Mouse (Mus musculus) limb, embryonic 10.5 days (tissue): ENCODE measurements at regions not wholly inside any gene's neighbourhood (a gene's known extent, or its start where the extent isn't known, plus 50 kb on each side); places are given as distances from the start of the nearest gene placed in this dataset.

Experiments
- DNase-seq: peaks from one replicate; pipeline ENCODE4 v3.0.0-alpha.2; 2017; ENCODE audit warnings: low spot score
- H3K27ac ChIP-seq: fragments of 300-500 bp; sonication (generic); 2 replicates; pipeline ENCODE4 v1.5.1; 2016; ENCODE audit warnings: mild to moderate bottlenecking
- H3K27me3 ChIP-seq: fragments of 300-500 bp; sonication (generic); 2 replicates; pipeline ENCODE4 v1.6.1; 2016; ENCODE audit warnings: low read depth, mild to moderate bottlenecking; ENCODE audit not compliant: poor library complexity, severe bottlenecking
- H3K36me3 ChIP-seq: fragments of 300-500 bp; sonication (generic); 2 replicates; pipeline ENCODE4 v1.6.1; 2016; ENCODE audit warnings: mild to moderate bottlenecking, moderate library complexity
- H3K4me1 ChIP-seq: fragments of 300-500 bp; sonication (generic); 2 replicates; pipeline ENCODE4 v1.6.1; 2016
- H3K4me3 ChIP-seq: fragments of 300-500 bp; sonication (generic); 2 replicates; pipeline ENCODE4 v1.5.1; 2016; ENCODE audit warnings: mild to moderate bottlenecking, moderate library complexity
- H3K9me3 ChIP-seq: fragments of 300-500 bp; sonication (generic); replicated peaks from 2 replicates; pipeline ENCODE4 v1.6.1; 2016; ENCODE audit warnings: mild to moderate bottlenecking
- WGBS: fragments of 180-500 bp; shearing (Covaris S2); methylation state at CpG from one replicate; pipeline ENCODE4 v1.1.7; 2016; 5-methylcytosine and 5-hydroxymethylcytosine counted together

DNA sequence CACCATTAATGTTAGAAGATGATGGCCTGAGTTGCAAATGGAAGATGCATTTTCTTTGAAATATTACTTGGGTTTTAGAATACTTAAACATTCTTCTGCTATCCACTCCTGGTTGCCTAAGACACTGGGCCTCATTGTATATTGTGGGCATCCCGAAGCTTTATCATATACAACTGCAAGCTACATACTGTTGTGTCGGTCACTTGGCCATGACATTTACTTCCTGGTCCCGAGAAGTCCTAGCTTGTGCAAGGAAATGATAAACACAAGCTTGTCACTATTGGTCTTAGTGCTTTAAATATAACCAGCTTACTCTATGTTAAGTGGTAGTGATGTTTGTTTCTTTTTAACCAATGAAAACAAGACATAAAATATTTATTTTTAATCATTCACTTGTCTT, 122.4 kb upstream of the Rasa1 start:
- H3K9me3 ChIP-seq = no peaks in the 10 kb centered on the region
- no peaks in the 10 kb centered on the region for H3K4me1 ChIP-seq
- H3K27me3 ChIP-seq = no peaks in the 10 kb centered on the region
- H3K4me3 ChIP-seq = no peak overlapping the region
- WGBS = 94% methylated on average over 3 of the region's 3 CpGs
- H3K36me3 ChIP-seq = no peaks in the 10 kb centered on the region
- H3K27ac ChIP-seq = no peak overlapping the region
- no peak for DNase-seq

DNA sequence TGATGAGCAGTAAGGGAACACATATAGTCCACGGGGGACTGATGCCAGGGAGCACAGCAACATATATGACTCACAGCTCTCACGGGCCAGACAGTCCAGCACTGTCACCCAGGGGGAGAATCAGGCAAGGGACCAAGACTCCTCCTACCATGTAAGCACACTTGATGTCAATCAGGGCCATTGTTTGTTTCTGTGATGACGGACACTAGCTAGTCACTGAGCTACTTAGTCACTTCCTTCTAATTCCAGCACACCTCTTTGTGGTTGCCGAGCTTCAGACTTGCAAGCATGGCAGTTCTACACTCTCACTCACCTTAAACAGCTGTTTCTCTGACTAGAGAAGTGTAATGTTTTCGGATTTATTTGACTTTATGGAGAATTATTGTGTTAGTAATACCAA, 109.9 kb upstream of the Rasa1 start:
- H3K4me1 ChIP-seq = no peaks in the 10 kb centered on the region
- WGBS = 87% methylated on average over 5 of the region's 5 CpGs
- no peak overlapping the region for H3K27ac ChIP-seq
- H3K36me3 ChIP-seq = no peaks in the 10 kb centered on the region
- no peak for DNase-seq
- no peaks in the 10 kb centered on the region for H3K9me3 ChIP-seq
- no peak overlapping the region for H3K4me3 ChIP-seq
- H3K27me3 ChIP-seq = no peaks in the 10 kb centered on the region

DNA sequence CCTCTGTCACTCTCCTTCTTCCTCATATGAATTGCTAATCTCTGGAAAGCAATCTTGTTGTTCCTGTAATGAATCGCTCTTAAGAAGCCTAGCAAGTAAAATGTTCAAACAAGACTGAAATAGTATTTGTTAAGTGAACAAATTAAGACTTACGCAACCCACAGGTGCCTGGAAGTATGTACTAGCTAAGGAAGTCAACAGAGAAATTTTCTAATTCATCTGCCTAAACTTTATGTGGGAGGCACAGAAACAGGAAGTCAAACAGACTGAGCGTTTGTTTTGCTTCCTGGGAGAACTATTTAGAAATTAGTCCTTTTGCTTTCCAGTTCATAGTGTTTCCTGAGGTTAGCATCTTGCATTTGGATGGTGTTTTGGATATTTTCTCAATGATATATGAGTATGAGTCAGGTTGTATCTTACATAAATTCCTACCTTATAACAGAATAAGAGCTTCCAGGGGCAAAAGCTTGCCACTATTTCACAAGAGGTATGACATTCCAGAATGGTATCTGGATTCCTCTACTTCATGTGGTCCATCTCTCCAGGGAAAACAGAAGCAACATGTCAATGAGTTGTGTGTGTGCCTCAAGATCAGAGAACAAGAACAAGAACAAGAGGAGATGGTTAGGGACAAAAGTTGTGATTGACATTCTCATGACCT, 87.5 kb upstream of the Rasa1 start:
- Histone ChIP-seq H3K4me1 (no peaks in the 10 kb centered on the region), H3K9me3 (no peaks in the 10 kb centered on the region), H3K4me3 (no peak overlapping the region), H3K27ac (no peak overlapping the region), H3K27me3 (no peaks in the 10 kb centered on the region), H3K36me3 (no peaks in the 10 kb centered on the region)
- no peak for DNase-seq
- WGBS = 88% methylated on average over 3 of the region's 3 CpGs

DNA sequence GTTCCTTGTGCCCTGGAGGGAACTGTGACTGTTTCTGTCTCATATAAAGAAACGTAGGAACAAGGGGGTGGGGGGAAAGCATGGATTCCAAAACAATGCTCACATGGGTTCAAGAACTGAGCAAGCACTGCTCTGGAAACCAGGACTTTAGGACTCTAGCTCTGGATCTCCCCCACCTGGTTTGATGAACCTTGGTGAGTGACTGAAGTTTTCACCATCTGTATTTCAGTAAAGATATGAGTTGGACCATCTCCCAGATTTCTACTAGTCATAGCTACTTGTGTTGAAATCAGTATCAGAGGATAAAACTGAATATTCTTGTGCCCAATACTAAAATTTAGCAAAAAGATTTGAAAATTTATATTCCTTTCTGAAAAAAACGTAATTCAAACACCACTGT, 70.7 kb upstream of the Rasa1 start:
- H3K27me3 ChIP-seq = no peaks in the 10 kb centered on the region
- no peaks in the 10 kb centered on the region for H3K4me1 ChIP-seq
- no peaks in the 10 kb centered on the region for H3K36me3 ChIP-seq
- 74% methylated on average over 2 of the region's 2 CpGs for WGBS
- H3K4me3 ChIP-seq = no peak overlapping the region
- no peak overlapping the region for H3K27ac ChIP-seq
- no peak for DNase-seq
- no peaks in the 10 kb centered on the region for H3K9me3 ChIP-seq

DNA sequence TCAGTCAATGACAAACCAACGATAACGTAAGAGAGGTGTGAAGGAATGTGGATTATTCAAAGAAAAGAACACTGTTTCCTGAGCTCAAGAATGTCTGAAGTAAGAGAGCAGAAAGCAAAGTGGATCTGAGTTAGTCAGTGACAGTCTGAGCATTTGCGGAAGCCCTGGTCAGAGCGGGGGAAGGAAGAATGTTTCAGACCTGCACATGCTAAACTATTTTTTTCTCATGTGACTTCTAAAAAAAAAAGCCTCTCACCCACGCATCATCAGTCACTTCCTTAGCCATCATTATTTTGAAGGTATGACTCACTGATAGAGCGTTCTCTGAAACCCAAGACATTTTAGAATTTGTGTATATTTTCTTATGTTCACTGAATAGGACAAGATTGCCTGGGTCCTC, 70.2 kb upstream of the Rasa1 start:
- 94% methylated on average over 6 of the region's 6 CpGs for WGBS
- no peak overlapping the region for H3K4me3 ChIP-seq
- H3K36me3 ChIP-seq = no peaks in the 10 kb centered on the region
- no peaks in the 10 kb centered on the region for H3K9me3 ChIP-seq
- DNase-seq = no peak
- H3K27ac ChIP-seq = no peak overlapping the region
- H3K4me1 ChIP-seq = no peaks in the 10 kb centered on the region
- H3K27me3 ChIP-seq = no peaks in the 10 kb centered on the region

DNA sequence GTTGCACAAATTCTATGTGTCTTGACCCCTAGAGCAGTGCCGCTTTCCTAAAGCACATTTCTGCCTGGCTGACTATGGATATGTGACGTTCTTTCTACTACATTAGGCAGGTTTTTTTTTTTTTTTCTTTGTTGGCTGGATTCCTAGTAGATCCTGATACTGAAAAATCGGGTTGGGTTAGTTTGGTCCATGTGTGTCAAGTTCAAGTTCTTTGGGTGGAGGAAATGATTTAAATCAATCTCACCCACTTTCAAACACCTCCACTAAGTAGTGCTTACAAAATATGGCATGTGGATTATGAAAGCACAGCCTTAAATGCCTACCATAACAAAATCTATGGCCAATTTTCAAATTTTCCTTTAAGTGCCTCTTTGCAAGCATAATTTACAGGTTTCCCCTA, 63.1 kb upstream of the Rasa1 start:
- no peaks in the 10 kb centered on the region for H3K4me1 ChIP-seq
- DNase-seq = no peak
- no peaks in the 10 kb centered on the region for H3K36me3 ChIP-seq
- H3K9me3 ChIP-seq = no peaks in the 10 kb centered on the region
- H3K27me3 ChIP-seq = no peaks in the 10 kb centered on the region
- no peak overlapping the region for H3K4me3 ChIP-seq
- H3K27ac ChIP-seq = no peak overlapping the region
- 87% methylated on average over 3 of the region's 3 CpGs for WGBS
